In genomic region chr4:133042651-133043635, GRCm38 (mm10) we compare ENCODE assay signal across 8 mouse cellular contexts. TPM values are rescaled to one million over a fixed set of nuclear protein-coding genes. Genes with fewer than 3 reads are reported as not detected.
DNase-seq lines count a peak whose midpoint lies in the region; ATAC-seq lines count a peak whose summit lies in the region.

No protein-coding gene starts in this region.

- ATAC-seq in embryonic facial prominence, embryonic 15.5 days (ENCODE audit: insufficient number of reproducible peaks, low FRiP score, low TSS enrichment, low read depth), result no peak
- peak; percentile 15; the same call in 1 of the 2 replicates for ATAC-seq in stomach, embryonic 15.5 days (ENCODE audit: insufficient read depth, low FRiP score, low read depth)

- peaks cover 98% of the 10 kb centered on the region for H3K4me1 ChIP-seq in embryonic facial prominence, embryonic 15.5 days
- peaks cover 89% of the 10 kb centered on the region for H3K4me1 ChIP-seq in stomach, embryonic 15.5 days

- H3K36me3 ChIP-seq in embryonic facial prominence, embryonic 15.5 days, result no peaks in the 10 kb centered on the region
- H3K36me3 ChIP-seq in stomach, embryonic 15.5 days, result no peaks in the 10 kb centered on the region

- no peaks in the 10 kb centered on the region for H3K9me3 ChIP-seq in embryonic facial prominence, embryonic 15.5 days (replicated peaks)
- H3K9me3 ChIP-seq in stomach, embryonic 15.5 days, result no peaks in the 10 kb centered on the region

- H3K27me3 ChIP-seq in embryonic facial prominence, embryonic 15.5 days, result no peaks in the 10 kb centered on the region
- H3K27me3 ChIP-seq in stomach, embryonic 15.5 days (replicated peaks), result no peaks in the 10 kb centered on the region

- H3K27ac ChIP-seq in embryonic facial prominence, embryonic 15.5 days (replicated peaks), result peak overlapping the region; percentile 92
- peak overlapping the region; percentile 81 for H3K27ac ChIP-seq in stomach, embryonic 15.5 days

- DNase-seq in kidney, adult 11 months, result peak; percentile 73
- DNase-seq in kidney, adult 9 months, result no peak
- peak; percentile 84 for DNase-seq in R1 (ENCODE audit: low read depth, low spot score)
- DNase-seq in hindlimb bud, embryonic 11.5 days (ENCODE audit: extremely low spot score, low read depth, low spot score), result peak; percentile 83
- peak; percentile 66 for DNase-seq in lung, postnatal 10 days
- DNase-seq in adipocyte (ENCODE audit: low spot score), result no peak

- peak overlapping the region; percentile 17 for H3K4me3 ChIP-seq in embryonic facial prominence, embryonic 15.5 days (replicated peaks)
- H3K4me3 ChIP-seq in stomach, embryonic 15.5 days (replicated peaks), result peak overlapping the region; percentile 16; the same call in 1 of the 2 replicates

- peak overlapping the region; percentile 45 for H3K4me2 ChIP-seq in embryonic facial prominence, embryonic 15.5 days (replicated peaks)
- H3K4me2 ChIP-seq in stomach, embryonic 15.5 days, result peak overlapping the region; percentile 45

- peak overlapping the region; percentile 15; the same call in 1 of the 2 replicates for H3K9ac ChIP-seq in embryonic facial prominence, embryonic 15.5 days
- H3K9ac ChIP-seq in stomach, embryonic 15.5 days, result no peak overlapping the region; the same call in 1 of the 2 replicates

- WGBS in embryonic facial prominence, embryonic 15.5 days, result 9% methylated on average over 28 of the region's 28 CpGs
- WGBS in stomach, embryonic 15.5 days, result 18% methylated on average over 28 of the region's 28 CpGs

RNA-seq across cellular contexts. Expression of gene Ahdc1, which starts 31.9 kb away (rescaled TPM):
- 13.2 and 13.9 TPM in 2 replicates for polyA plus RNA-seq in embryonic facial prominence, embryonic 15.5 days (2015; fragmentation: Nextera tagmentation; extraction: Ambion mirVana)
- 8.2 and 9.3 TPM in 2 replicates for polyA plus RNA-seq in stomach, embryonic 15.5 days (2015; fragmentation: Nextera tagmentation; extraction: Ambion mirVana)

Comparison
In these comparisons a context has a peak if more than half of its experiments do, and no peak if none do; other contexts are left out.
1. DNase-seq: peak in kidney, adult 11 months (single experiment), R1 (single experiment), hindlimb bud, embryonic 11.5 days (single experiment) and lung, postnatal 10 days (single experiment); none in kidney, adult 9 months (single experiment) and adipocyte (single experiment).